Mouse (Mus musculus): ENCODE results near the gene Msantd3. TPM values are rescaled to one million over a fixed set of nuclear protein-coding genes. Genes with fewer than 3 reads are reported as not detected.
A peak's percentile ranks its signal among the peaks of the same experiment; 100 is the strongest.

The Msantd3 gene
- total RNA-seq, 1 experiment from 2014 or later, result 22.9 TPM

DNA sequence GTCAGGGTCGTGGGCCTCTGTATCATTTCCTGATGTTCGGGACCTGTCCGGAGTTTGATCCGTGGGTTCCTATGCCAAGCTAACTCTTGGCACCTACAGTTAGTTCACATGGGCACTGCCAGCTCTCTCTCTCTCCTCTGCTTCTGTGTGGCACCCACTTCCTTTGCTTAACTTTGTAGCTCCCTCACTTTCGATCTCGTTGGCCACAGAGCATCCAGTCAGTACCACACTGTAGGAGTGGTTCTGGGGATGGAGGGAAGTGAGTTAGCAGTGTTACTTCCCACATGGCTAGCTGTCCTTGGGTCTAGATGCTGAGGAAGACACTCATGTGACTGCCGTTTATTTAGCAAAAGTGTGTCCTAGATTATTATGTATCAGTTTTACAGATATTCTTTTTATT is 14.4 kb downstream of the Msantd3 start:
- no peak for DNase-seq

DNA sequence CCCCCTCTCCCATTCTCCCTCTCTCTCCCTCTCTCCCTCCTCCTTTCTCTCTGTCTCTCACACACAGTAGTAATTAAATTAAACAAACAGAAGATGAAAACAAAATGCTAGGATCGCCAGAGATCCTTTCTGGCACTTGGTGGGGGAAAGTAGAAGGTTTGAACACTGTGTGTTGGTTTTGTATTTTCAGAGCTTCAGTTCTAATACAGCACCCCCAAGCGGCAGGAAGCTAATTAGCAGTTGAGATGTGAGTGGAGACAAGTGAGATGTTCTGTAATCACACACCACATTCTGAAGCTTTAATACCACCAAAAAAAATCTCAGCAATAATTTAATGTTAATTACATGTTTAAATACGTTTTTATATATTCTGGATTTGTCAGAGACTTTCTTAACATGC is 16.0 kb downstream of the Msantd3 start:
- DNase-seq, result peak; percentile 69

DNA sequence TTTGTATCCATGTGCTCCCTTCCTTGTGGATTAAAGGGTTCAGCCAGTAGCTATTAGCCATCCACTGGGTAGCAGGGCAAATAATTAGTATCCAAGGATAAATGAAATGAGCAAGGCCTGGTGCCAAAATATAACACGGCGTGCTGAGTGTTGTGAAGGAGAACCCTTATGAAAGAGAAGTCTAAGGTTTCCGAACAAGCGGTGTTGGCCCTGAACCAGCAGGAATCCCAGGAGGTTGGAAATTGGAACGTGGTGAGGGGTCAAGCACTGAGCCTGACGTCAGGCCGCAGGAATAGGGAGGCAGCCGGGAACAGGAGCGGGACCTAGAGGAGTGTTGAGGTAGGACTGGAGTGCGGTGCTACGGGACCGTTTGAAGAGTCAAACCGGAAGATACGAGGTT is 19.9 kb downstream of the Msantd3 start:
- DNase-seq, result peak; percentile 75

DNA sequence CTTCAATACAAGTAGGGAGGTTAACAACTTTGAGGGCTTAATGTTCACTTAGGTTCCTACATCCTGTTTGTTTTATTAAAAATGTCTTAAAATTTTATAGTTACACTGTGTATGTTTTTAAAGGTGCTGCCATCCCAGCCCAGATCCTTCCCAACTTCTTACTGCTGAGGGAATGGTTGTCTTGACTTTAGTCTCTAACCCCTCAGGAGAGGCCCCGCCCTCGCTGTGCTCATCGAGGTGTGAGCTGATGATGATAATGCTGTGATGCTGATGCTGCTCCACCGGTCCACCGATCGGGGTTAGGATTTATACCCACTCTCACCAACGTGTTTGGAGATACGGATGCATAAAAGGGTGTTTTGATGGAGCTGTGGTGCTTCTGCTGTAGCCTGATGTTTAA is 22.1 kb downstream of the Msantd3 start:
- no peak for DNase-seq

DNA sequence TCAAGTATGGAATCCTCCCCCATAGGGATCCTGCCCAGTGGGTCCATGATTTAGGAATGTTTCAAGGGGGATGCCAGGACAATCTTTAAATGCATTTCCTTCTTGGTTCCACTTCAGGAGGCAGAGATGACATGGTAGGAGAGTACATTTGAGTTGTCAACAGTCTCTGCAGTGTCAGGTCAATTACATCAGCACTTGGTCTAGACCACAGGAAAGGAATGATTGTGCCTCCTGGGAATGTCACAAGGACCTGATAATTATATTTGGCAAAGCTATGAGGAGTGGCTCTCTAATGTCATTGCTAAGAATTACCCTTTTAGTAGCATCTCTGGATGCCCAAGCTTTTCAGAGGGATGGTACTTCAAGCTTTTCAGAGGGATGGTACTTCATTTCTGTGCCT is 25.2 kb downstream of the Msantd3 start:
- no peak for DNase-seq

DNA sequence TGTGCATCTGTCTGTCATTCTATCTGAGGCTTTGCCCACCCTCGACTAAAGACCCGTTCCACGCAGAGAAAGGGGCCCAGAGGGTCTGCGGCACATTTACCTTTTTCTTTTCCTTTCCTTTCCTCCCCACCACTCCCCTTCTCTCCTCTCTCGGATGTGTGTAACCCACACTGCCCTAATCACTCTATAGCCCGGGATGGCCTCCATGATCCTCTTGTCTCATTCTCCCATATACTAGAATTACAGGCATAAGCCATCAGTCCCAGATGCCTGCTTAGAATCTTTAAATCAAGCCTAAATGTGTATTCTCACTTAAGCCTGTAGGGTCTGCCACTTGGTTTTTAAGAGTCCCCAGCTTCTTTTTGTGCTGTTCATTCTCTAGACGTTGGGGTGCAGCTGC is 36.6 kb downstream of the Msantd3 start:
- DNase-seq, result no peak

DNA sequence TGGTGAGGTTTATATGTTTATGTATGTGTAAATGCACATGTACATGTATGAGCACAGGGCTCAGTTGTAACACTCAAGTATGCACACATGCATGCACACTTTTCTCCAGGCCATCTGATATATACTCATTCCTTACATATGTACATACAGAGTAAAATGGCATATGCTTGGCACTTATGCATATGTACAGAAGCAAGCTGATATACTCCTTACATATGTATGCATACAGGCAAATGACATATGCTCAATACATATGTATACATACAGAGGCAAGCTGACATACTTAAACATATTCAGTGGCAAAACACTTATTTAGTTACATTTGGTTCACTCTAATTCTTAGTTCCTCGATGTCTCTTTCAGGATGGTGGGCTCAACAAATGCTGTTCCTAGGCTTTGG is 38.1 kb downstream of the Msantd3 start:
- DNase-seq, result no peak

DNA sequence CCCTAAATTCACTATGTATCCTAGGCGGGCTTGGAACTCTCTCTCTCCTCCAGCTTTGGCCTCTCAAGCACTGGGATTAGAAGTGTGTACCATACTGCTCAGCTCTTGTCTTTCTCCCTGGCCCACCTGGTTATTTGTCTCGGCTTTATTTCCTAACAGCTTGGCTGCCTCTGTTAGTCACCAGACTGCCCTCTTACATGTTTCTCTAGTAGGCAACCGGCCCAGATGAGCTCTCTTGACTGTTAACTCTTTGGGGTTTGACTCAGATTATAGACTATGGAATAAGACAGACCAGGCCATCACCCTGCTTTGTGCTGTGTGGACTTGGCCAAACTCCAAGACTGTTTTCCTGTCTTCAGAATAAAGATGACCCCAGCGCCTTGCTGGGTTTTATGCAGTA is 38.7 kb downstream of the Msantd3 start:
- DNase-seq, result peak; percentile 51

DNA sequence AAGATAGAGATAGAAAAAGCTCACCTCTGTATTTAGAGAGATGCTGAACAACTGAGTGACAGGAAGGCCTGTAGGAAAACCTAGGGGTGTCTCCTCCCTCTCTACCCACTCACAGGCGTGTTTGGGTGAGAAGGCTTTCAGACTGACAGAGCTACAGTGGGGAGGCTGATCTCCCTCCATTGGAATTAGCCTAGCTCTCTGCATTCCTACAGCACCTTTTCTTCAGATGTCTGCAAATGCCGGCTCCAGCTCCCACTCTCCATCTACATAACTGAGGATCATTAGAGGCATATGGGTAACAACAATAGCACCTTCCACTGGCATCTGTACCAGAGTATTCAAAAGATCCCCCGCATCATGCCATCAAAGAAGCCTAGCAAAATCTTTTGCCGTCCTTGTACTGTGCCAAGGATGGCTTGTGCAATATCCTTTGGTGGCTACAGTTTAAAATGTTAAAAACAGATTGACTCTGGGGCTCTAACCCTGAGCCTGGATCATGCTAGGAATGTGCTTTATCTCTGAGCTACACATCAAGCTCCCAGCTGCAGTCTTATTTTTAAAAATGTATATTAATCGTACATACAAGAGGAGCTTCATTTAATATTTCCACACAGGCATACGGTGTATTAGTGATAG is 39.9 kb downstream of the Msantd3 start:
- peak; percentile 51 for DNase-seq

DNA sequence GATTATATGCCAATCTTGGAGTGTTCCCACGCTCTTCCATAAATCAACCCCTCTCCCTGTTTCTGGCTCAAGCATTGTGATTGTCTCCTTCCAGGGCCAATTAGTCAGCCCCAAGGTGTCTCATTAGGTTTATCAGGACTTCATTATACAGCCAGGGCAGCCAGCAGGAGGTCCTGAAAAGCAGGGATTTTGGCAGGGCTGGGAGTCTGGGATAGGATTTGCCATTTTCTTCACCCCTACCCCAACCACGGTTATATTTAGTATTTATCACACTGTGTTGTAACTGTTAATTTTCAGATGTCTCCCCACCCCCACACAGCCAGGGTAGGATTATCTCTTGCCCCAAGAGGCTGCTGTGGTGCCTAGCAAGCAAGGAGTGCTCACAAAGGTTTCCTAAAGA is 41.5 kb downstream of the Msantd3 start:
- no peak for DNase-seq

DNA sequence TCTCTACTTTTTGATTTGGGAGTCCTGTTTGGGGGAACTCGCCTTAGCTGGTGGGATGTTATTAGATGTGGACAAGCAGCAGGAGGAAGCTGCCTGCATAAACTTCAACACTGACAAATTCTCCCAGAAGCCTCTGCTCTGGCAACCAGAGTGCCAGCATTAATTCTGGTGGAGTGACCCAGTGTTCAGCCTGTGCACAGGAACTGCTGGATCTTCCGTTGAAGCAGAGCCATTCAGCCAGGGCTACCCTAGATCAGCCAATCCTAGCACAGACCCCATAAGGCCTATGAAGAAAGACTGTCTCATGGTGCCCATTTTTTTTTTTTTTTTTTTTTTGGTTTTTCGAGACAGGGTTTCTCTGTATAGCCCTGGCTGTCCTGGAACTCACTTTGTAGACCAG is 42.3 kb downstream of the Msantd3 start:
- DNase-seq, result no peak

DNA sequence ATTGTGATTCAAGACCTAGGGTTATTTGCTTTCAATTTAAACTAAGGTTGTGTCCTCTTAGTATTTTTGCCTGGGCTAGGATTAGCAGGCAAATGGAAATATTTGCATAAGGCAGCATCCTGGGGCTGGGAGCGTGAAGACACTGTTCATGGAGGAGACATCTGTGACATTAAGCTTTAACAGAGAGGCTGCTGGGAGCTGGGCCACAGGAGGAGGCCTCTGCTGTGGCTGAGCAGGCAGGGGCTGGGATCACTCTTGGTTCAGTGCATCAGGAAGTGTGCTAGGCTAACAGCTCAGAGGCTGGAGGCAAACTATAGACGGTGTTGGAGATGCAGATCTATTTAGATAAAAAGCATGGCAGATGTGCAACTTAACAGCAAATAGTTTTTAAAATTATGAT is 43.2 kb downstream of the Msantd3 start:
- DNase-seq, result no peak

DNA sequence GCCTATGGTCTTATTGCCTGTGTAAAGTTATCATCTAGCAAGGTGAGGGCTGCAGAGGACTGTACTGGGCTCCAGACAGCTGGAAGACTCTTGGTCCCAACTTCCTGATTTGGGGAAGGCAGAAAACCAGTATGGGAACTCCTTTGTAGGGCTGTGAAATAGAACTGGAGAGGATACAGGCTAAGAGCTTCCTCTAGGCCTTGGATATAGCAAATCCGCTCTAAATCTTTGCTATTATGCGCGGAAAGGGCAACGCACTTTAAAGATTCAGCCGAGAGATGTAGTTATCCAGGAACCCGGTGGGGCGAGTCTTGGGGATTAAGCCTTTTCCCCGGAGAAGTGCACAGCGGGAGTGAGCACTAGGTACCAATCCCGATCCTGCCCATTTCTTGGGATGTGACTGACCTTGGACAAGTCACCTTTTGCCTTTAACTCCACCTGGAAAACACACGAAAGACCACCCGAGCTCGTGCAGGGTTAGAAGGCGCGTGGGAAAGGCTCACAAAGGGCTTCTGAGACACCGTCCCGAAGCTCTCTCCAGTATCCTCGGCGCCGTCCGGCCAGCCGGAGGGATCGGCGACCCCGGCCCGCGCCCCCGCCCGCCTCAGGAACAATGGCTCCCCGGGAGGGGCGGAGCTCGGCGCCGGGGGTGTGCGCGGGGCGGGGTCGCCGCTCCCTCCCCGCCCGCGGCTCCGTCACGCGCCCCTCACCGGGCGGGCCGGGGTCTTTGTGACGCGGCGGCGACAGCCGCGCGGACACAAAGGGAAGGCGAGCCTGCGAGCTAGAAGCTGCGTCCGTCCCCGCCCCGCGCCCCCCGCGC is 44.9 kb downstream of the Msantd3 start, which contains the start of gene Tmeff1:
Gene Tmeff1 (plus strand): TSS at position 754 of the 820 bp plus-strand sequence.
- peak; percentile 60 for DNase-seq

DNA sequence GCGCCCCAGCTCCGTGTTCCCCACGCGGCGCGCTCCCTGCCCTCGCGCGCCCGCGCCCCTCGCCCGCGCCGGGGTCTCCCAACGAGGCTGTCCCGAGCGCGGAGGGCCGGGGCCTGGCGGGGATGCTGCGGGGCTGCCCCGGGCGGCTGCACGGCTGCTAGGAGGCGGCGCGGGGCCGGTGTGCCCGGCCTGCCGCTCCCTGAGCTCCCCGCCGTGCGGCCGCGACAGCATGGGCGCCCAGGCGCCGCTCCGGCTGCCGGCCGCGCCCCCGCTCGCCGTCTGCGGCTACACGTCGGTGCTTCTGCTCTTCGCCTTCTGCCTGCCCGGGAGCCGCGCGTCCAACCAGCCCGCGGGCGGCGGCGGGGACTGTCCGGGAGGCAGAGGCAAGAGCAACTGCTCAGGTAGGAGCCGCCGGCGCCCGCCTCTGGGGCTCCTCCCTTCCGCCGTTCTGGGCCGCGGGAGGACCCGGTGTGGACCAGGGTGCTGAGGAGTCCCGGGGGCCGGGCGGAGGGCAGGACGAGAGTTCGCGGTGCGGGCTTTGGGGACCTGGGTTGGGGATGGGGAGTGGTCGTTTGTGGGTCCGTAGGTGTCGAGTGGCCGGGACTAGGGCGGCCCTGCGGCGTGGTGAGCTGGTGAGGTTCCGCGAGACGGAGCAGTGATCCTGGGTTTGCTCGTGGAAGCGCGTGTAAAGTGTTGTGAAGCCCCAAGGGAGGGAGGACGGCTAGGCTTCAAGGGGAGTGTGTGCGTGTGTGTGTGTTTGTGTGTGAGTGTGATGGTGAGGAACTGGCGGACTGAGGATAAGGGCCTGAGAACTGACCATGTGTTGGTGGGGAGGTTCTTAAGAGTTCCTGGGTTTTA is 45.7 kb downstream of the Msantd3 start:
- peak; percentile 69 for DNase-seq

DNA sequence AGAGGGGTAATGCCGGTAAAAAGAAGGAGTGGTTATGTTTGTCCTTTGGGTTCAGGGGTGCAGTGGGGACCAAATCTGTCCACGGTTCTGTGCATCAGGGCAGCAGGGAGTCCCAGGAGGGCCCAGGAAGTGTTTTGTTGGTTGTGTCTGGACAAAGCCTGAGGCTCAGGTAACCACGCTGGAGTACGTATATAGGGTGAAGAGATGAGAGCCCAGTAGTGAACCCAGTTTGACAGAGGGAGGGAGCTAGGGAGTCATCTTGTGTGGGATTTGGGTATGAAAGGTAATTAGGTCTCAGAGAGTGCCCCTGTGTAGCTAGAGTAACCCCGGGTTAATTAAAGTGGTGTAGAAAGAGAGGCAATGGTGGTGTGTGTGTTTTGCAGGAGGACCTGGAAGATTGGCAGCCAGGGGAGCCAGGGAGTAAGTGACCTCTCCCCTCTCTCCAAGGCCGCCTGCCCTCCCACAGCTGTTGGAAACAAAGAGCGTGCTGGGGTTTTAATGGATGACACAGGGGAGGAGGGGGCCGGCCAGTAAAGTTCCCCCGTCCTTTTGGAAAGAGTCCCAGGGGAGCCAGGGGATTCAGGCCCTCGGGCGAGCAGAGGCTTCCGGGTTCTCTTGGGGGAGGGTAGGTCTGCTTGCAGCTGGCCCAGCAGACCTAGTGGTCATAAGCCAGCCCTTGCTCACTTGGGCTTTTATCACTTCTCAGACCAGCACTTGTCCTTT is 46.5 kb downstream of the Msantd3 start:
- DNase-seq, result peak; percentile 42

DNA sequence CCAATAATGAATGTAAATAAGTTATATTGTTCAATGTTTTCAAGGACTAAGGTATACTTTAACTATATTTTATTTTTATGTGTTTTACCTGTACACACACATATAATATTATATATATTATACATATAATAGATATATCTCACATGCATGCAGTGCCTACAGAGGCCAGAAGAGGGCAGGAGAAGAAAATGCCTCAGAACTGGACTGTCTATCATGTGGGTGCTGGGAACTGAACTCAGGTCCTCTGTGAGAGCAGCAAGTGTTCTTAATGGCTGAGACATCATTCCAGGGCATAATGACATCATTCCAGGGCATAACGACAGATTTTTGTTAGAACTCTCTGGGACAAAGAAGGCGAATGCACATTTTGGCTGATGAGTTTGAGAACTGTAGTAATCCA is 47.8 kb downstream of the Msantd3 start:
- DNase-seq, result no peak

DNA sequence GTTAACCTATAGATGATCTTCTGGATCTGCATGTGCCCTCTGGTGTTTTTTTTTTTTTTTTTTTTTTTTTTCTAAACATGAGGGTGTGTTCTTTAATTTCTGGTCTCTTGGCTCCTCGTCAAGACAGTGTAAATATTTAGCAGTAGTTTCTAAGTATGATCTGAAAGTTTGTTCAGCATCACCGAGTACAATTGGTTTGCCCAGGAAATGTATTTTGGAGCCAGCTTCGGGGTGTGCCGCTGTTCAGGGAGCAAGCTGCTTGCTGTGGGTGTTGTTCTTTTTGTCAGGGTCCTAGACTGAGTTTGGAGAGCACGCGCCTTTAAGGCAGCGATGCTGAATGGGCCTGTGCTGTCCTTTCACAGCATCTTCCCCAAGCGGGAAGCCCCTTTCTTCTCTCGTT is 48.8 kb downstream of the Msantd3 start:
- no peak for DNase-seq

DNA sequence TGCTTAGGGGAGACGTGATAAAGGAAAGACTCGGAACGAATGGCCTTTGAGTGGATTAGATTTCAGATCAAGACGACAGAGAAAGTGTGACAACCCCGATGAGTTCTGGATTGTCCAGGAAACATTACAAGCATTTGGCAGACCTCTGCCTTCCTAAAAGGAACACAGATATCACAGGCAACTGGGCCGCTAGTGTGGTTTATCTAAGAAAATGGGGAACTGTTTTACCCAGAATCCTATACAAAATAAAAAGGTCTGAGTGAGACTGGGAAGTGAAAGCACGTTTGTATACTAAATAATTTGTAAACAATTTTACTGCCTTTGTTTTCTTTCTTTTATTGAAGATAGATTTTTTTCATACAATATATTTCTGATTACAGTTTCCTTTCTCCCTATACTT is 51.1 kb downstream of the Msantd3 start:
- no peak for DNase-seq

DNA sequence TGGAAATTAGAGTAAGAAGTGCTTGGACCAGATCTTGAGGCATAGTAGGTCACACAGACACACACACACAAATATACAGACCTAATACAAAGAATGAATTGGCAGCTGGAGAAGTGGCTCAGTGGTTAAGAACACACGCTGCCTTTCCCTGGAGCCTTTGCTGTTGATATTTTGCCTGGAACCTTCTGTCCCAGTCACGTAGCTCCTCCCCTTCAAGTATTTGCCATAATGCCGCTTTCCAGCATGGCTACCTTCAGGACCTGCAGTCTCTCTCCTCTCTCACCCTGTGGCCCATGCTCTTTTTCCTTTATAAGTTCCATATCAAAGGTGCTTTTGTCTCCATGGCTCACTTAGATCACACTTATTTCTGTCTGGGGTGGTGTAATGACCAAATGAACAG is 51.7 kb downstream of the Msantd3 start:
- no peak for DNase-seq

DNA sequence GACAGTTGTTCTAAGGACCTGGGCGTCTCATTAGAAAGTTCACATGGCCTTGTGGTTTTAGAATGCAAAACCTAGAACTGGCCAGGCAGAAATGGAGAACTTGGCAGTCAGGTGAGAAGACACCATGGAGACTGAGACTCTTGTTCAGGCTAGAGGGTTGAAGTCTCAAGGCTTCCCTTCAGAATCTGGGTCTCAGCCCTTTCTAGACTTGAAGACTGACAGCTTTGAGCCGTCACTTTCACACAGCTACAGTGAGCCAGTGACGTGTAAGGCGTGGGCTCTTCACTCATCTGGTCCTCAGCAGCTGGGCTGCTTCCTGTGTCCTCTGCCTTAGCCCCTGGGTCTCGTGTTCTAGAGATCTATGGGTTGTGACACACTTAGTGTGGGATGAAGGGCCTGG is 52.6 kb downstream of the Msantd3 start:
- DNase-seq, result no peak

DNA sequence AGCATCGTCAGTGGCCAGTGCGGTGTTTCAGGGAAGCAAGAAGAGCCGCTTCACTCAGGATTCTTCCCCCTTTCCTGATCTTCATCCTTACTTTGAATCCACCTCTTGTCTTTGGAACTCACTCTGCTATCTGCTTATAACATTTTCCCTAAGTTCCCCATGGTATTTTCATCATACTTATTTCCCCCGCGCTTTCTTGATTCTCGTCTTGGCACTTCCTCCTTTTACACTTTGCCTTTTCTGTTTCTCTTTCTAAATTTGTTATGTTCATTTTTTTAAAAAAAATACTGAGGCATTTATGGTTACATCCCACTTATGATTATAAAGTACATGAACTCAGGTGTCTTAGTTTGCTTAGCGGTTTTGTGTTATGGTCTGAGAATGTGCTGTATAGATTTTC is 53.1 kb downstream of the Msantd3 start:
- no peak for DNase-seq

DNA sequence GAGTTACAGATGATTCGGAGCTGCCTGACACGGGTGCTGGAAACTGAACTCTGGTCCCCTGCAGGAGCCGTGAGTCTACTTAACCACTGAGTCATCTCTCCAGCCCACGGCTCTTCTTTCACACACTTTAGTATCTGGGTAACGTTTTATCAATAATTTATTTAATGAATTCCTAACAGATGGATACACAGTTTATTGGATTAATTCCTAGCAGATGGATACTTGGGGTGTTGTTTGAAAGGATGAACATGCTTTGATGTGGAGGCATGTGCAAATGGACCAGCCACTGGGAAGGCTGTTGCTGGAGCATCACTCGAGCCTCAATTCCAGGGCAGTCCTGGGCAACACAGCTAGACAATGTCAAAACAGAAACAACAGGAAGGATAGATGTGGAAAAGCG is 56.4 kb downstream of the Msantd3 start:
- DNase-seq, result no peak
